Comparison of ENCODE assay signal across 8 mouse cellular contexts in the genomic region with DNA sequence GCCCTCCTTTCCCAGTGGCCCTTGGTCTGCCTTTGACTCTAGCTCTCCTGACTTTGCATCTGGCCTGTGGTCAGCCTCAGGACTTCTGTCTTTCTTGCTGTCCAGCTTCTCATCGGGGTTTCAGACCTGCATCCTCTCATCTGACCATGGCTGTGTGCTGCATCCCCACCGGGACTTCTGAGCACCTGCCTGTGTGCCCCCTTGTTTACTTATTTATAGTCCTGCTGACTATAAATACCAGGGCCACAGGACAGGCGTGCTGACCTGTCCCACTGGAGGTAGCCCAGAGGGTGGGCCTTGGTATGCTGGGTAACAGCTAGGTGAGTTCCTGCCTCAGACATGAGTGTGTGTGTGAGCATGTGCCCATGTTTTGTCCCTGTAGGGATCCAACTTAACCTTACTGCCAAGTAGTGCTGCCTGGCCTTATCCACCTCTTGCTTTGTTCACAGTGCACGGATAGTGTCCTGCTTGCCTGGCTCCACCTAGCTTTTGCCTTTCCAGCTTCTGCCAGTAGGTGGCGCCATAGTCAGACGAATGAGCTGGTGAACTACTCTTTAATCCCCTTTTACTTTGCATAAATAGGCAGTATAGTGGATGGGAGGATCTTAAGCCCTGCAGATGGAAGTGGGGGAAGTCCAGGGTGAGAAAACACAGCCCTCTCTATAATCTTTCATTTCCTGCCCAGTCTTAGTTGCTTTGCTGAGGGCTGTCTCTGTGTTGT. TPM values are rescaled to one million over a fixed set of nuclear protein-coding genes. Genes with fewer than 3 reads are reported as not detected.
DNase-seq lines count a peak whose midpoint lies in the region; ATAC-seq and TF ChIP-seq lines count a peak whose summit lies in the region.

No protein-coding gene starts in this region.

- no peaks in the 10 kb centered on the region for H3K27me3 ChIP-seq in forebrain, postnatal 0 days (ENCODE audit: insufficient read depth, low read length)
- peaks cover 44% of the 10 kb centered on the region for H3K27me3 ChIP-seq in hindbrain, embryonic 10.5 days (ENCODE audit: insufficient read depth, poor library complexity, severe bottlenecking)
- no peaks in the 10 kb centered on the region for H3K27me3 ChIP-seq in lung, embryonic 16.5 days (ENCODE audit: control insufficient read depth, insufficient read depth, low read depth, low read length)
- no peaks in the 10 kb centered on the region for H3K27me3 ChIP-seq in thymus, adult 2 months (ENCODE audit: control insufficient read depth, insufficient read depth, low read length)

- TF ChIP-seq CTCF in forebrain, postnatal 0 days (IDR thresholded peaks at IDR 0.05; ENCODE audit: low read depth), result peak; percentile 99
- peak; percentile 46; the same call in 1 of the 2 replicates for TF ChIP-seq CTCF in thymus, adult 2 months (IDR thresholded peaks at IDR 0.05; ENCODE audit: borderline replicate concordance, control insufficient read depth, extremely low read depth, insufficient read depth, low read length, poor library complexity)

- H3K27ac ChIP-seq in forebrain, postnatal 0 days (ENCODE audit: low read depth, low read length), result peak overlapping the region; percentile 62; the same call in 1 of the 2 replicates
- H3K27ac ChIP-seq in hindbrain, embryonic 10.5 days, result no peak overlapping the region
- H3K27ac ChIP-seq in lung, embryonic 16.5 days (ENCODE audit: low read length), result no peak overlapping the region
- H3K27ac ChIP-seq in thymus, adult 2 months (ENCODE audit: control insufficient read depth, insufficient read depth, low read length), result no peak overlapping the region

- peaks cover 4% of the 10 kb centered on the region; the same call in 1 of the 2 replicates for H3K4me1 ChIP-seq in forebrain, postnatal 0 days (ENCODE audit: insufficient read depth)
- peaks cover 16% of the 10 kb centered on the region; the same call in 1 of the 2 replicates for H3K4me1 ChIP-seq in hindbrain, embryonic 10.5 days (replicated peaks)
- peaks cover 14% of the 10 kb centered on the region for H3K4me1 ChIP-seq in lung, embryonic 16.5 days (replicated peaks; ENCODE audit: control insufficient read depth, insufficient read depth, low read length)
- H3K4me1 ChIP-seq in thymus, adult 2 months (replicated peaks; ENCODE audit: control insufficient read depth, insufficient read depth, low read length), result 0 out of 2 replicates have a peak, but pooled peaks cover 3% of the 10 kb centered on the region

- peaks cover 9% of the 10 kb centered on the region for H3K36me3 ChIP-seq in forebrain, postnatal 0 days (ENCODE audit: insufficient read depth)
- peaks cover 21% of the 10 kb centered on the region for H3K36me3 ChIP-seq in hindbrain, embryonic 10.5 days
- no peaks in the 10 kb centered on the region for H3K36me3 ChIP-seq in lung, embryonic 16.5 days (ENCODE audit: control insufficient read depth, insufficient read depth, low read length)
- H3K36me3 ChIP-seq in thymus, adult 2 months (ENCODE audit: control insufficient read depth, insufficient read depth, low read length), result no peaks in the 10 kb centered on the region

- H3K4me2 ChIP-seq in forebrain, postnatal 0 days (ENCODE audit: low read depth), result no peak overlapping the region
- H3K4me2 ChIP-seq in lung, embryonic 16.5 days (ENCODE audit: low read depth, low read length), result no peak overlapping the region

- TF ChIP-seq POLR2A in thymus, adult 2 months (IDR thresholded peaks at IDR 0.05; ENCODE audit: control insufficient read depth, extremely low read depth, insufficient read depth, low read length, poor library complexity), result no peak

- no peak overlapping the region for H3K4me3 ChIP-seq in forebrain, postnatal 0 days (ENCODE audit: low read depth, low read length)
- no peak overlapping the region for H3K4me3 ChIP-seq in hindbrain, embryonic 10.5 days
- H3K4me3 ChIP-seq in lung, embryonic 16.5 days (ENCODE audit: low read length), result no peak overlapping the region
- H3K4me3 ChIP-seq in thymus, adult 2 months (ENCODE audit: control insufficient read depth, insufficient read depth, low read length), result no peak overlapping the region

- ATAC-seq in forebrain, postnatal 0 days, result peak; percentile 84
- ATAC-seq in lung, embryonic 16.5 days (ENCODE audit: low read depth), result peak; percentile 27

- H3K9ac ChIP-seq in forebrain, postnatal 0 days, result no peak overlapping the region
- H3K9ac ChIP-seq in lung, embryonic 16.5 days (ENCODE audit: low read length), result no peak overlapping the region

- DNase-seq in MEL-GATA-1-ER (ENCODE audit: extremely low read depth, low read depth), result peak; percentile 51
- DNase-seq in cerebellum, adult 18-20 months, result peak; percentile 91 to 95
- peak; percentile 94 for DNase-seq in forebrain, postnatal 0 days
- DNase-seq in hindbrain, embryonic 10.5 days (ENCODE audit: low spot score), result peak; percentile 90
- peak; percentile 84 to 95 for DNase-seq in layer of hippocampus, adult 8-10 months (ENCODE audit: low spot score in 2 of 2)
- peak; percentile 97 for DNase-seq in ovary, postnatal 10 days (ENCODE audit: low spot score)
- peak; percentile 86 for DNase-seq in thymus, adult 2 months

- H3K9me3 ChIP-seq in forebrain, postnatal 0 days (ENCODE audit: low read length), result no peaks in the 10 kb centered on the region
- H3K9me3 ChIP-seq in hindbrain, embryonic 10.5 days, result no peaks in the 10 kb centered on the region
- no peaks in the 10 kb centered on the region for H3K9me3 ChIP-seq in lung, embryonic 16.5 days (ENCODE audit: control insufficient read depth, low read length)

- 38% methylated on average over 6 of the region's 6 CpGs for WGBS in forebrain, postnatal 0 days
- WGBS in hindbrain, embryonic 10.5 days, result 34% methylated on average over 6 of the region's 6 CpGs
- WGBS in lung, embryonic 16.5 days, result 39% methylated on average over 6 of the region's 6 CpGs
- 44% methylated on average over 6 of the region's 6 CpGs for WGBS in thymus, adult 2 months

RNA-seq across cellular contexts. Expression of a gene that starts 36.0 kb away (rescaled TPM):
- 191 and 193 TPM in 2 replicates for total RNA-seq in forebrain, postnatal 0 days (2014; rRNA removed)
- polyA plus RNA-seq in forebrain, postnatal 0 days (2015; fragmentation: Nextera tagmentation; extraction: Ambion mirVana), result 411 and 466 TPM in 2 replicates
- polyA plus RNA-seq in hindbrain, embryonic 10.5 days (2016; fragmentation: Nextera tagmentation; extraction: Ambion mirVana), result 90.0 and 118 TPM in 2 replicates
- 100 to 1,000 TPM; 297 to 327 (median 321) TPM for total RNA-seq in layer of hippocampus, adult 8-10 months (2022)
- 66.5 and 69.0 TPM in 2 replicates for polyA plus RNA-seq in lung, embryonic 16.5 days (2015; fragmentation: Nextera tagmentation; extraction: Ambion mirVana)
- 56.6 and 80.8 TPM in 2 replicates for polyA plus RNA-seq in thymus, adult 2 months (2012; rRNA removed)

RNA-seq across cellular contexts. Expression of a gene that starts 55.3 kb away (rescaled TPM):
- not detected in 2 replicates for total RNA-seq in forebrain, postnatal 0 days (2014; rRNA removed)
- not detected in 2 replicates for polyA plus RNA-seq in forebrain, postnatal 0 days (2015; fragmentation: Nextera tagmentation; extraction: Ambion mirVana)
- polyA plus RNA-seq in hindbrain, embryonic 10.5 days (2016; fragmentation: Nextera tagmentation; extraction: Ambion mirVana), result 4.2 and 4.7 TPM in 2 replicates
- not detected for total RNA-seq in layer of hippocampus, adult 8-10 months (2022)
- polyA plus RNA-seq in lung, embryonic 16.5 days (2015; fragmentation: Nextera tagmentation; extraction: Ambion mirVana), result 0.54 and 0.87 TPM in 2 replicates
- polyA plus RNA-seq in thymus, adult 2 months (2012; rRNA removed), result 0.07 and 0.20 TPM in 2 replicates
